Mouse (Mus musculus): ENCODE measurements at regions not wholly inside any gene's neighbourhood (a gene's known extent, or its start where the extent isn't known, plus 50 kb on each side); places are given as distances from the start of the nearest gene placed in this dataset.

DNA sequence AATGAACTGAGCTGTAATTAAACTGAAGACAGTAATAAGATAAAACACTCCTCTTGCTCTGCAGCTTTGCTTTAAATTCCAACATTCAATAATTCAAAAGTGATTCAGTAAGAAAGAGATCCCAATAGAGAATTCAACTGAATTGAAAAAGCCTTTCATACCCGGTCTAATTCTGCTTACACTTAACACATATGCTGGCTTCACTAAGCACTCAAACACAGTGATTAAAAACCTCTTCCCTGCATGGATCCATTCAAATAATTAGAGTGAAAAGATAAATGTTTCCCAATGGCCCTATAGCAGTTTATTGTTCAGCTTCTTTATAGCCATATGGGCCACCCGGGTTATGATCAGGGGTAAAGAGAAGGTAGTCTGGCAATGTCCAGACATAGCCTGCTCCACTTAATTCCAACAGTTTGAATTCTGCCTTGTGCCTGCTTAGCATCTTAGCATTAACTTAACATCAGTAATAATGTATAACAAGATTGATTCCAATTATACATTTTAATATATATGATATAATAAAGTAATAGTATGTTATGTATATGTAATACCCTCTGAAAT lies 659.9 kb upstream of the Kcnd2 start:
- H3K4me3 ChIP-seq (replicated peaks; ENCODE audit: insufficient read depth, low read depth, low read length), result no peak overlapping the region
- no peak for TF ChIP-seq CTCF (IDR thresholded peaks at IDR 0.05; ENCODE audit: borderline replicate concordance, insufficient read depth, low read depth, low read length)
- no peak for TF ChIP-seq POLR2A (IDR thresholded peaks at IDR 0.05; ENCODE audit: borderline replicate concordance, insufficient read depth, low read length)

DNA sequence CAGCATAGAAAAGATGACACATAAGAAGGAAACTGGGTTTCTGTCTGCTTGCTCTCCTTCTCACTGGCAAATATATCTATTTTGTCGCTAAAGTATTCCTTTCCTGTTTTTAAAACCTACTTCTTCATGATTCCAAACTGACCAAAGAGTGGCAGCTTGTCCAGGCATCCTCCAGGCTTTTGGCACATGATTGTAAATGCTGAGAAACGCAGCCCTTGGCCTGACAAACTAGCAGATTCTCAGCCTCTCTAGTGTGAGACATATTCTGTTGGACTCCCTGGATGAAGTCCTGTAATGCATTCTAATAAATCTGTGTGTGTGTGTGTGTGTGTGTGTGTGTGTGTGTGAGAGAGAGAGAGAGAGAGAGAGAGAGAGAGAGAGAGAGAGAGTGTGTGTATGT lies 642.7 kb upstream of the Kcnd2 start:
- Histone ChIP-seq H3K4me3 (replicated peaks; ENCODE audit: insufficient read depth, low read depth, low read length) (no peak overlapping the region), H3K27me3 (ENCODE audit: control insufficient read depth, insufficient read depth, low read length) (no peaks in the 10 kb centered on the region), H3K4me1 (ENCODE audit: control insufficient read depth, insufficient read depth, low read length) (peaks cover 2% of the 10 kb centered on the region; the same call in 1 of the 2 replicates), H3K27ac (ENCODE audit: insufficient read depth, low read length) (no peak overlapping the region)
- WGBS, result 13% methylated on average over 2 of the region's 2 CpGs
- peak in 1 of 2 experiments; percentile 51 for DNase-seq
- no peak for TF ChIP-seq CTCF (IDR thresholded peaks at IDR 0.05; ENCODE audit: borderline replicate concordance, insufficient read depth, low read depth, low read length)
- TF ChIP-seq POLR2A (IDR thresholded peaks at IDR 0.05; ENCODE audit: borderline replicate concordance, insufficient read depth, low read length), result no peak

More for the DNA sequence above, 659.9 kb upstream of the Kcnd2 start:
- H3K4me1 ChIP-seq (ENCODE audit: control insufficient read depth, insufficient read depth, low read length), result no peaks in the 10 kb centered on the region
- H3K27me3 ChIP-seq (ENCODE audit: control insufficient read depth, insufficient read depth, low read length), result no peaks in the 10 kb centered on the region
- WGBS, result 93% methylated on average over 2 of the region's 2 CpGs
- no peak overlapping the region for H3K27ac ChIP-seq (ENCODE audit: insufficient read depth, low read length)
- DNase-seq, result no peak

- H3K27me3 ChIP-seq (ENCODE audit: control insufficient read depth, insufficient read depth, low read length), result no peaks in the 10 kb centered on the region
- TF ChIP-seq POLR2A (IDR thresholded peaks at IDR 0.05; ENCODE audit: borderline replicate concordance, insufficient read depth, low read length), result no peak
- no peak for TF ChIP-seq CTCF (IDR thresholded peaks at IDR 0.05; ENCODE audit: borderline replicate concordance, insufficient read depth, low read depth, low read length)
- no peak for DNase-seq
- 86% methylated on average over 3 of the region's 3 CpGs for WGBS
- H3K4me3 ChIP-seq (replicated peaks; ENCODE audit: insufficient read depth, low read depth, low read length), result no peak overlapping the region
- peaks cover 2% of the 10 kb centered on the region; the same call in 1 of the 2 replicates for H3K4me1 ChIP-seq (ENCODE audit: control insufficient read depth, insufficient read depth, low read length)
- no peak overlapping the region for H3K27ac ChIP-seq (ENCODE audit: insufficient read depth, low read length)
Measured at GRCm38 (mm10) chr6:20574734-20575133, 640.6 kb upstream of the Kcnd2 start.

- DNase-seq, result no peak
- H3K4me3 ChIP-seq (replicated peaks; ENCODE audit: insufficient read depth, low read depth, low read length), result no peak overlapping the region
- no peak overlapping the region for H3K27ac ChIP-seq (ENCODE audit: insufficient read depth, low read length)
- H3K4me1 ChIP-seq (ENCODE audit: control insufficient read depth, insufficient read depth, low read length), result peaks cover 5% of the 10 kb centered on the region; the same call in 1 of the 2 replicates
- TF ChIP-seq CTCF (IDR thresholded peaks at IDR 0.05; ENCODE audit: borderline replicate concordance, insufficient read depth, low read depth, low read length), result no peak
- TF ChIP-seq POLR2A (IDR thresholded peaks at IDR 0.05; ENCODE audit: borderline replicate concordance, insufficient read depth, low read length), result no peak
- 69% methylated on average over 1 of the region's 1 CpGs for WGBS
- H3K27me3 ChIP-seq (ENCODE audit: control insufficient read depth, insufficient read depth, low read length), result no peaks in the 10 kb centered on the region
Measured at GRCm38 (mm10) chr6:20598783-20599182, 616.5 kb upstream of the Kcnd2 start.

DNA sequence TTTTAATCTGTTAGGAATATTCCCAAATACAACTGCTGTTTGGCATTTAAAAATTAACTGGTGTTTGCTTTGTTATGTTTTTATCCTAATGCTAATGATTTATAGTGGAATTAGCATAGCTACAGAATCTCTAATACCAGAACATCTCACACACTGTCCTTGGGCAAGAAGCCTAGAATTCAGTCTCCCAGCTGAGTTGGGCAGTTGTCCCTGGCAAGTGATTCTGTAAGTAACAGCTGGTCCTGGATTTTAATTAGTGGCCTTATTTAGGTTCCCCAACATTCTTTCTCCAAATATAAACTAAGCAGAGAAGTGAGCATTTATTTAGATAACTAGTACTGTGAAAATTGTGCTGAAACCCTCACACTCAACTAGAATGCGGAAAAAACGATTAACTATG lies 611.1 kb upstream of the Kcnd2 start:
- H3K27ac ChIP-seq (ENCODE audit: insufficient read depth, low read length), result no peak overlapping the region
- H3K4me3 ChIP-seq (replicated peaks; ENCODE audit: insufficient read depth, low read depth, low read length), result no peak overlapping the region
- peak; percentile 89 to 96 for DNase-seq
- 11% methylated on average over 2 of the region's 2 CpGs for WGBS
- TF ChIP-seq POLR2A (IDR thresholded peaks at IDR 0.05; ENCODE audit: borderline replicate concordance, insufficient read depth, low read length) (no peak), CTCF (IDR thresholded peaks at IDR 0.05; ENCODE audit: borderline replicate concordance, insufficient read depth, low read depth, low read length) (no peak)
- no peaks in the 10 kb centered on the region for H3K27me3 ChIP-seq (ENCODE audit: control insufficient read depth, insufficient read depth, low read length)
- peaks cover 5% of the 10 kb centered on the region; the same call in 1 of the 2 replicates for H3K4me1 ChIP-seq (ENCODE audit: control insufficient read depth, insufficient read depth, low read length)

- Histone ChIP-seq H3K27me3 (ENCODE audit: control insufficient read depth, insufficient read depth, low read length) (no peaks in the 10 kb centered on the region), H3K4me3 (replicated peaks; ENCODE audit: insufficient read depth, low read depth, low read length) (no peak overlapping the region), H3K4me1 (ENCODE audit: control insufficient read depth, insufficient read depth, low read length) (no peaks in the 10 kb centered on the region), H3K27ac (ENCODE audit: insufficient read depth, low read length) (no peak overlapping the region)
- WGBS, result 66% methylated on average over 1 of the region's 1 CpGs
- no peak for TF ChIP-seq CTCF (IDR thresholded peaks at IDR 0.05; ENCODE audit: borderline replicate concordance, insufficient read depth, low read depth, low read length)
- TF ChIP-seq POLR2A (IDR thresholded peaks at IDR 0.05; ENCODE audit: borderline replicate concordance, insufficient read depth, low read length), result no peak
- DNase-seq, result no peak
Measured at GRCm38 (mm10) chr6:20620476-20620875, 594.8 kb upstream of the Kcnd2 start.

DNA sequence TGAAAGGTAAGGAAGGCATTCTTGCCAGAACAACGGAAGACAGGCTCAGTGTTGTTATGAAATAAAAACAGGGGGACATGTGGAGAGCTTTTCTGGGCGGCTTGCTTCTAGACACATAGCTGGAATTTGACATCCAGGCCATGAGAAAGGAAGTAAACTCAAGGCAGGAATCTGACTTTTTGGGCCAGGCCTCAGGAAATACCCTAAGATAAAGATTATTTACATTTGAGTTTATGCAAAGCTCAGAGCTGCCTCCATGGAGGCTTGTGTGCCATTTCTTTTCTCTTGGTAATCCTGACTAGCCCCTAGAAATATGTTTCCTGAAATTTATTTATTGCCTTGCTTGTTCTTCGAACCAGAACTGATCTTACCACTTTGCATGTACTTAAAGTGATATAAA lies 588.9 kb upstream of the Kcnd2 start:
- no peak for DNase-seq
- H3K27me3 ChIP-seq (ENCODE audit: control insufficient read depth, insufficient read depth, low read length), result no peaks in the 10 kb centered on the region
- H3K4me3 ChIP-seq (replicated peaks; ENCODE audit: insufficient read depth, low read depth, low read length), result no peak overlapping the region
- no peaks in the 10 kb centered on the region for H3K4me1 ChIP-seq (ENCODE audit: control insufficient read depth, insufficient read depth, low read length)
- TF ChIP-seq POLR2A (IDR thresholded peaks at IDR 0.05; ENCODE audit: borderline replicate concordance, insufficient read depth, low read length) (no peak), CTCF (IDR thresholded peaks at IDR 0.05; ENCODE audit: borderline replicate concordance, insufficient read depth, low read depth, low read length) (no peak)
- no peak overlapping the region for H3K27ac ChIP-seq (ENCODE audit: insufficient read depth, low read length)
- 72% methylated on average over 3 of the region's 3 CpGs for whole genome bisulfite sequencing

DNA sequence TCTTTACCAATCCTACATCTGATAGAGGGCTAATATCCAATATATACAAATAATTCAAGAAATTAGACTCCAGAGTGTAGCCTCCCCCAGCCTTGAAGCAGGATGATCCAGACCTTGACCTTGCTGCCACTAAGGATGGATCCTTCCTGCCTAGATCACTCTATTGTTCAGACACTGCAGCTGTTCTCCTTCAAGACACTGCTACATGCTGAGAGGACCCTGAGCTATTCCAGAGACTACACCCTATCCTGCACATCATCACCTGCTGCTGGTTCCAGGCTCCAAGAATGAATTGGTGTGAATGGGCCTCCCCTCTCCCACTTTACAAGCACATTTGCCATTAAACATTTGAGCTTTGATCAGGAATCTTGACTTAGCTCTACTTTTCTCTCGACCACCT lies 588.2 kb upstream of the Kcnd2 start:
- 69% methylated on average over 1 of the region's 1 CpGs for WGBS
- Histone ChIP-seq H3K4me3 (replicated peaks; ENCODE audit: insufficient read depth, low read depth, low read length) (no peak overlapping the region), H3K27me3 (ENCODE audit: control insufficient read depth, insufficient read depth, low read length) (no peaks in the 10 kb centered on the region), H3K27ac (ENCODE audit: insufficient read depth, low read length) (no peak overlapping the region), H3K4me1 (ENCODE audit: control insufficient read depth, insufficient read depth, low read length) (no peaks in the 10 kb centered on the region)
- DNase-seq, result no peak
- TF ChIP-seq POLR2A (IDR thresholded peaks at IDR 0.05; ENCODE audit: borderline replicate concordance, insufficient read depth, low read length) (no peak), CTCF (IDR thresholded peaks at IDR 0.05; ENCODE audit: borderline replicate concordance, insufficient read depth, low read depth, low read length) (no peak)

All from cerebellum, adult 2 months (tissue).